Mouse (Mus musculus) bone marrow, adult 2 months (tissue): ENCODE results near the gene Zdhhc14. TPM values are rescaled to one million over a fixed set of nuclear protein-coding genes. Genes with fewer than 3 reads are reported as not detected.

Source experiments
- H3K27ac ChIP-seq: fragments of 200-500 bp; 2 replicates; pipeline ENCODE4 v1.5.1; 2012; ENCODE audit warnings: low read depth, mild to moderate bottlenecking, control low read depth, inconsistent platforms, low read length; ENCODE audit not compliant: control insufficient read depth, poor library complexity, insufficient read depth
- H3K4me1 ChIP-seq: fragments of 200-500 bp; 2 replicates; pipeline ENCODE4 v1.6.1; 2011; ENCODE audit warnings: low read length; ENCODE audit not compliant: control insufficient read depth, insufficient read depth
- H3K4me3 ChIP-seq: fragments of 200-500 bp; replicated peaks from 2 replicates; pipeline ENCODE3; 2011; ENCODE audit warnings: mild to moderate bottlenecking, low read depth, low read length, control low read depth; ENCODE audit not compliant: control insufficient read depth
- CTCF ChIP-seq: fragments of 200-500 bp; IDR thresholded peaks from 2 replicates; pipeline ENCODE4 v1.5.1; 2011; ENCODE audit warnings: low read length, control low read depth; ENCODE audit not compliant: control insufficient read depth, insufficient read depth
- POLR2A ChIP-seq: fragments of 200-500 bp; IDR thresholded peaks from 2 replicates; pipeline ENCODE4 v1.6.1; 2011; ENCODE audit warnings: low read depth, mild to moderate bottlenecking, control low read depth, low read length, borderline replicate concordance; ENCODE audit not compliant: control insufficient read depth
- WGBS: fragments of 180-500 bp; shearing (Covaris S2); methylation state at CpG from one replicate; pipeline ENCODE4 v1.1.7; 2018; 5-methylcytosine and 5-hydroxymethylcytosine counted together
- polyA plus RNA-seq: library from polyadenylated mRNA; stranded (reverse); fragments of >200 nt; gene quantifications from 2 replicates; pipeline ENCODE4 v1.2.4, GENCODE M21; 2011; ENCODE audit warnings: low replicate concordance; ENCODE audit not compliant: missing spikeins, insufficient read depth, insufficient read length

Gene Zdhhc14
- polyA plus RNA-seq, 1 experiment = 22.3 TPM

- 69% methylated on average over 7 of the region's 7 CpGs for WGBS
- H3K27ac ChIP-seq = no peak overlapping the region
- H3K4me3 ChIP-seq = no peak overlapping the region
- no peaks in the 10 kb centered on the region for H3K4me1 ChIP-seq
- no peak for TF ChIP-seq POLR2A
Observed at GRCm38 (mm10) chr17:5566006-5566405, 73.6 kb downstream of the Zdhhc14 start.

DNA sequence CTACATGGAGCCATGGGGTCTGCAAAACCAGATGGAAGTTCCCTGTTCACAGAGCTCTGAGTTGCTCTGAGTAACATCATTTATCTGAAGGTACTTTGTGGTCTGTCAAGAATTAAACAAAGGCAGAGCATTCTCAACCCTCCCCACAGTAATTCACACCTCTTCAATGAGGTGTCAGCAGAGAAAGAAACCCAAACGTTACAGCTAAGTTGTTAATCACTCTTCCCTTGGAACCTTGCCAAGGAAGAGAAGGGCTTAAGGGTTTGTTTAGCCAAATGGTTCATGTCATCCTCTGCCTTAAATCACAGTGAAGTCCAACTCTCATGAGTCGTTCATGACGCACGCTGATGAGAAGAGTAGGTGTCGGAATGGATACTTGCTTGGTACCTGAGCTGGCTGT is 75.6 kb downstream of the Zdhhc14 start:
- 77% methylated on average over 5 of the region's 5 CpGs for WGBS
- H3K27ac ChIP-seq = no peak overlapping the region
- TF ChIP-seq CTCF = no peak
- no peak for TF ChIP-seq POLR2A
- H3K4me3 ChIP-seq = no peak overlapping the region
- H3K4me1 ChIP-seq = no peaks in the 10 kb centered on the region

- TF ChIP-seq CTCF = no peak
- no peak for TF ChIP-seq POLR2A
- Histone ChIP-seq H3K4me1 (no peaks in the 10 kb centered on the region), H3K4me3 (no peak overlapping the region), H3K27ac (no peak overlapping the region)
- 64% methylated on average over 17 of the region's 17 CpGs for WGBS
Observed at GRCm38 (mm10) chr17:5569131-5570030, 77.0 kb downstream of the Zdhhc14 start.

DNA sequence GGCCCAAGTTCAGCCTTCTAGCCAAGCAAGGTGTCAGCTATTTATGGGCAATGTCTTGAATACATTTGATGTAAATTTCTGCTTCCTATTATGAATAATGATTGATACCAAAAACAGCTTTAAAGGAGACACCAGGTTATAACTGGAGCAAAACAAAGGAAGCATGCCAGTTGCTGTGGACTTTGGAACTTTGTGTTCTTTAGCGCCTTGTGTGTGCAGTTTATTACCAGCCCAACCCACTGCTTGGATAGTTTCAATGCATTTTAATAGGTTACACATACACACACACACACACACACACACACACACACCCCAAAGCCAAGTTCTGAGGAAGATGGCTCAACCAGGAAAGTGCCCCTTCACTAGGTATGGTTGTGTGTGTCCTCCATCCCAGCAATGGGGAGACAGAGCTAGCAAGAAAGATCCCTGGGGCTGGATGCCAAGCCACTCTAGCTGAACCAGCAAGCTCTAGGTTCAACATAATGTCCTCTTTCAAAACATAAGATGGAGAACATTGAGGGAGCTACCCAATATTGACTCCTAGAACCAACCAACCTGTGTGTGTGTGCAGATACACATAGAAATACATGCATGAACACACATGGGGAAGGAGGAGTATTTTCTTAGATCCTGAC is 79.9 kb downstream of the Zdhhc14 start:
- TF ChIP-seq POLR2A (no peak), CTCF (no peak)

DNA sequence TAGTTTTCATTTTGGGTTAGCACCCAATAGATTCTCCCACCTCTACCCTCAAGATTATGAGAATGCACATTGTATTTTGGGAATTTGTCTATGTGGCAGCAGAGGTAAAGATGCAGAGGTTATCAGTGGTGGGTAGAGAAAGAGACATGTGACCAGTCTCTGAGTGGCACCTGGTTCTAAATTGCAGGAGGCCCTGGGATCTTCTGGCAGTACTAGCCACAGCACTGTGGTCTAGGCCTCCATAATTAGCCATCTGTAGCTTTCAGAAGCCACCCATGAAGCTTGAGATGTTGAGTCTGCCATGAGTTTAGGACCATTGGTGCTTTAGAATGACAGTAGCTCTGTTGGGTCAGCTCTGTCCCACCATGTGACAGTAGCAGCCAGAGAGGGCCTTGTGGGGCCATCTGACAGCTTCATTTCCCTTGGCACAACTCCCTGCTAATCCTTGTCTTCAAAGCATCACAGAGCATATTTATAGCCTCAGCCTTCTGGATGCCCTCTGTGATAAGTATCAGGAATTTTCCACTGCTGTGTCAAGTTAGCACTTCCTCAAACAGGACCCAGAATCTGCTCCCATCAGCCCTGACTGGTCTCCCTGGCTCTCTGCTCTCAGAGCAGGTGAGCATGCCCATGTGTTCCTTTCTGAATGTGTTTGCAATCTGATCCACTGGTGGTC is 80.5 kb downstream of the Zdhhc14 start:
- TF ChIP-seq CTCF (no peak), POLR2A (no peak)
- H3K27ac ChIP-seq = no peak overlapping the region
- H3K4me3 ChIP-seq = no peak overlapping the region
- H3K4me1 ChIP-seq = no peaks in the 10 kb centered on the region

More for the DNA sequence above, 79.9 kb downstream of the Zdhhc14 start:
- no peak overlapping the region for H3K4me3 ChIP-seq
- H3K4me1 ChIP-seq = no peaks in the 10 kb centered on the region
- no peak overlapping the region for H3K27ac ChIP-seq
- 88% methylated on average over 1 of the region's 1 CpGs for WGBS

DNA sequence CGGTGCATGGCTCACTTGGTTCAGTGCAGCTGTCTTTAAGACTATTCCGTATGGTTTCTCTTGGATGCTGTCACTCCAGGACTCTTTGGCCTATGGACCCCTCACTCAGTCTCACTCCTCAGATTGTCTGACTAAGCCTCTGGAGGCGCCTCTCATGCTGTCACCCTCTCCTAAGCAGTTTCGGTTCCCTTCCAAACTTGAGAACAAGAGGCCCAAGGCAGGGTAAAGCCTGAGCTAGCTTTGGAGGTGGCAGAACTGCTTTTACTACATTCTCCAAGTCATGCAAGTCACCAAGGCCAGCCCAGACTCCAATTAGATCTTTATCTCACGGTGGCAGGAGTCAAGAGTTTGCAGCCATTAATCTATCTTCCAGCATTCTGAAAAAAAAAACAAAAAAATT is 82.3 kb downstream of the Zdhhc14 start:
- no peak overlapping the region for H3K4me3 ChIP-seq
- H3K27ac ChIP-seq = no peak overlapping the region
- H3K4me1 ChIP-seq = no peaks in the 10 kb centered on the region
- TF ChIP-seq CTCF (no peak), POLR2A (no peak)
- WGBS = 73% methylated on average over 5 of the region's 5 CpGs

GRCm38 (mm10) chr17:5575518-5575917 is 83.2 kb downstream of the Zdhhc14 start:
- WGBS = 85% methylated on average over 4 of the region's 4 CpGs
- H3K27ac ChIP-seq = no peak overlapping the region
- H3K4me3 ChIP-seq = no peak overlapping the region
- H3K4me1 ChIP-seq = no peaks in the 10 kb centered on the region
- no peak for TF ChIP-seq CTCF
- no peak for TF ChIP-seq POLR2A

DNA sequence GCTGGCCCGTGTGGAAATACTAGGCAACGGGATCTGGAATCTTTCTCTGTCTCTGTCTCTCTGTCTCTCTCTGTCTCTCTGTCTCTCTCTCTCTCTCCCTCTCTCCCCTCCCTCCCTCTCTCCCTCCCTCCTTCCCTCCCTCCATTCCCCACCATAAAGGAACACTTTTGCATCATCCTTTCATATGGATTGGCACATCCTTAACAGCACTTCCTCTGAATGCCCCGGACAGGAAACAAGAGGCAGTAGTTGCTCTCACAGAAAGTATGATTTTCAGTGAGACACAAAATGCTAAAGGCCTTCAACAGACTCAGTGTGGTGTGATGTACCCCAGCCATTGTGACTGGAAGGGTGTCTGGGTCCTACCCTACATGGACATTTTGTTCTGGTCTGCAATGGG is 89.9 kb downstream of the Zdhhc14 start:
- 69% methylated on average over 3 of the region's 3 CpGs for WGBS
- no peak for TF ChIP-seq CTCF
- TF ChIP-seq POLR2A = no peak
- Histone ChIP-seq H3K4me1 (no peaks in the 10 kb centered on the region), H3K27ac (no peak overlapping the region), H3K4me3 (no peak overlapping the region)
